Mouse (Mus musculus) CD4-positive helper T cell, adult 2 months (primary cell): Measurements from ENCODE around the gene Zfp141.
A peak's percentile ranks its signal among the peaks of the same experiment; 100 is the strongest.

ENCODE experiments used
- DNase-seq: peaks from one replicate; pipeline ENCODE4 v3.0.0-alpha.2; 2012; ENCODE audit warnings: low read depth, missing footprints, low spot score

The Zfp141 gene

DNA sequence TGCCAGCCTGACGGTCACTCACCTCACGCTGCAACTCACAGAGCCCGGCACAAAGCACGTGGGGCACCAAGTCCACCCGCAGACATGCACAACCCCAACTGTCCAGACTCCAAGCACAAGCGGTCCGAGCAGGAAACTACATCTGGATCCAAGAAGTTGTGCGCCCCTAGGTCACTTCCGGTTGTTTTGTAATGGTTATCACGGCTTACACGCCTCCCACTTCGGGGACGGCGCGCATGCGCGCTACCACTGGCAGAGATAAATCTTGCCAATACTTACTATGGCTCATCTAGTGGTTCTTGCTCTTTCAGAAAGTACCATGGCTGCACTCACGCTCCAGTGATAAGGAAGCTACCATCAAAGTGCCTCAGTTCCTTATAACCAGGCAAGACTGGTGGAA, at the start of gene Zfp141:
Zfp141 (minus strand) TSS at position 153 of the 400 bp plus-strand sequence.
- DNase-seq: peak; percentile 91

DNA sequence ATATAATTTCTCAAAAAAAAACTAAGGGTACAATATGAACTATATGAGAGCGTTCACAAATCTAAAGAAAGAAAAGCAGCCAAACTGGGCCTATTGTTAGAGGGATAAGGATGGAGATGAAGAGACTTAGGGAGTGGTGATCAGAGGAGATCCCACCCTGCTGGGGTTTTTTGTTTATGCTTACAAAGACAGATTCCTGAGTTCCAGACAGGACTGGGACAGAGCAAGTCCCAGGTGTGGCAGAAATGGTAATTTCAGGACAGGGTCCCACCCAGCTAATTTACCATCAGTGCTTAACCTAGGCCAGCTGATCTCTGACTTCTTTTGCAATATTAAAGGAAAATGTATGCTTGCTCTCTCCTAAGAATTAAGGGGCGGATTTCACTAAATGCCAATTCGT, 46.2 kb upstream of the Zfp141 start:
- no peak for DNase-seq

- no peak for DNase-seq
These were observed 354 bp downstream of the Zfp141 start for GRCm38 (mm10) chr7:42505186-42505585.

- DNase-seq: no peak
These were observed 7.3 kb downstream of the Zfp141 start for GRCm38 (mm10) chr7:42498248-42498647.

- DNase-seq: no peak
These were observed 8.2 kb downstream of the Zfp141 start for GRCm38 (mm10) chr7:42497356-42497755.

- no peak for DNase-seq
These were observed 9.3 kb downstream of the Zfp141 start for GRCm38 (mm10) chr7:42496202-42496601.

- peak; percentile 49 for DNase-seq
These were observed 14.7 kb downstream of the Zfp141 start for GRCm38 (mm10) chr7:42490859-42491258.

DNA sequence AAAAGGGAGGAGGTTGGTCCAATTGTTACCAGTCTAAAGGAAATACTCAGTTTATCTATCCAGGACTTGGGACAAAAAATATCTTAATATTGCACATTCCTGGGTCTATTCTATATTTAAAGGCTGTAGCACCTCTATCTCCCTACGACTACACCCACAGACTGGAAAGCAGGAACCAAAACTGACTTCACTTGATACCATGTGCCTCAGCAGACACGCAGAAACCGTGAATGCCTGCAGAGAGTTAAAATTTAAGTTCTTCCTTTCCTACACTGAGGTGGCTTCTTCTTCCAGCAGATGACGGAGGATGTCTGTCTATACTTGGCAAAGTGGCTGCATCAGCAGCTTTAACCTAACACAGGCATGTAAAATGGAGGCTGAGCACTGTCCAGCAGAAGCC, 15.2 kb downstream of the Zfp141 start:
- no peak for DNase-seq

DNA sequence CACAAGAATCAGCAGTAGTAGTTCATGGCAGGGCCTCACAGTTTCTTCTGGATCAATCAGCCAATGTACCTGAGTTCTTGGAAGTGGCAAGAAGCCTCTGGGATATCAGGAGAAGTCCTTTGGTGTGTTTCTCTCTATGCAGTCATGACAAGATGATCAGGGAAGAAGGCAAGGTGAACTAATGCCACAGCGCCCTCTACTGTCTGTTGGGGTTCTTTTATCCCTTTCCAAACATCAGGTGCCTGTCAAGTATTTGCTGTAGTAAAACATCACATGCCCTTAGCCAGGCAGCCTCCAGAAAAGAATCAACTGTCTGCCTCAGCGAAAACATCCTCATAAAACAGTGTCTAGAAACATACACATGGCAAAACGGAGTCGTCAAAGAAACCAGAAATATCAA, 50.9 kb downstream of the Zfp141 start:
- DNase-seq: no peak

DNA sequence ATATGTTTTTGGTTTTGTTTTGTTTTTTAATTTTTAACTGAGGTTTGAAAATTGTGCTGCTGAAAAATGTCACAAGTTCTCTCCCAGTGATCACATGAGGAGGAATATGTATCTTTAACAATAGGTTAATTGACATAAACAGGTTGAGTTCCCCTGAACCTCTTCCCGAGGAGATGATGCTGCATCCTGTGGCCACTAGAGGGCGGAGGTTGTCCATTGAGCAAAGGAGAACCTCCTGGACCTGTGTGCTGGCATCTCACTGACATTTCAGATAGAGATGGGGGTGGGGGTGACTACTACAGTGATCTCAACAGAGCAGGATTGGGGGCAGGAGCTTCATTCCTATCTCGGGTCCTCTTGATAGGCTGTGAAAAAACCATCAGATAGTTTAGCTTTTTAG, 54.9 kb downstream of the Zfp141 start:
- peak; percentile 27 for DNase-seq

- DNase-seq: no peak
These were observed 57.7 kb downstream of the Zfp141 start, which contains the start of gene 4933421I07Rik for GRCm38 (mm10) chr7:42447850-42448249. Gene 4933421I07Rik, minus strand, starts transcription at chr7:42448120.

DNA sequence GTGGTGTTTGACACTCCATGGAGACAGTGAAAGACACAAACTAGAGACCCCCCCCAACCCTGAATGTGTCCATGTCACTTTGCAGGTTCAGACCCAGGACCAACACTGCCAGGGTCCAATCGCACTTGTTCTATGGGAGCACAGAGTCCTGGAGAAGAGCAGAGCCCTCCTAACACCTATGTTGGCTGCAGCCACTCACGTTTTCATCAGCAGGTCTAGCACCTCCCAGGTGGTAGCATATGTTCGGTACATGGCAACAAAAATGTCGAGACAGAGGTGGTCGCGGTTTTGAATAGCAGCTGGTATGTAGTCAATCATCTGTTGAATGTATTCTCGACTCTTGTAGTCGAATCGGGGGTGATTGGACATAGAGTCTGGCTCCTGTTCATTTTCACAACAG, 58.2 kb downstream of the Zfp141 start:
- DNase-seq: no peak
